Mouse (Mus musculus): ENCODE data around the gene Mslnl.

DNA sequence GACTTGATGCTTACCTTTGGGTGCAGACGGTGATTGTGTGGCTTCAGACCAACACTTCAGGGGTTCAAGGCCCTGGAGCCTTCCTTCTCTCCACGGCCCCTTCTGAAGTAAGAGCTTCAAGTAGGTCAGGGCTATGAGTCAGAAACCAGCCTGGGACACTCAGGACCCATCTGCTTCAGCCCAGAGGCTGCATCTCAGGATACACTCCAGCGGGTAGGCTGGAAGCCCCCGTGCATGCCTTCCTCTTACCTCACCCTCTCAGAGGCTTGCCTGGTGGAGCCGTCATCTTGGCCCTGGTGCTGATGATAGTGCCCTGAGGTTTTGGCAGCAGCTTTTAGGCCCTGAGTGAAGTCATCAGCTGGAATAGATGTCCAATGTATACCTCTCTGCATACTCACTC, 596 bp upstream of the Mslnl start:
- no peak for TF ChIP-seq CTCF (IDR thresholded peaks at IDR 0.05; ENCODE audit: borderline replicate concordance, insufficient read depth, low read length)
- TF ChIP-seq POLR2A (IDR thresholded peaks at IDR 0.05; ENCODE audit: low read depth, low read length) = no peak
